Mouse (Mus musculus) ES-CJ7 (cell line): ENCODE data around the gene App.

Experiments used
- DNase-seq: peaks from one replicate; pipeline ENCODE4 v3.0.0; 2011; ENCODE audit warnings: low read depth, low spot score

Gene App

DNA sequence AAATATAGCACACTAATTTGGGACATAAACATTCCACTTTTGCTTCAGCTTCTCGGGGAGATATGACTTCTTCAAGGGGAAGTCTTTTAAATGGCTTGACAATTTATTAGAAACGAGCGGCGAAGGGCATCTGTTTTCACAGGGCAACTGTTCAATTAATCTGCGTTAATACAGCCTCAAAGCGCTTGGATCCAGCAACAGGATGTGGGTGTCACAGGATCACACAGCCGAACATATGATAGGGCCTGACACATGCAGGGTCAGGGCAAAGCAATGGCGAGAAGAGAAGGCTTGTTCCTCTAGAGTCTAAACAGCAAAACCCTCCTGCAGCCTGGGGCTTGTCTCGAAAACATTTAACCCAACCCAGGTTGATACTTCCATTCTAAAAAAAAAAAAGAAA is 22.7 kb downstream of the App start:
- DNase-seq: no peak

- no peak for DNase-seq
These were observed 24.1 kb downstream of the App start for GRCm38 (mm10) chr16:85149509-85149871.

DNA sequence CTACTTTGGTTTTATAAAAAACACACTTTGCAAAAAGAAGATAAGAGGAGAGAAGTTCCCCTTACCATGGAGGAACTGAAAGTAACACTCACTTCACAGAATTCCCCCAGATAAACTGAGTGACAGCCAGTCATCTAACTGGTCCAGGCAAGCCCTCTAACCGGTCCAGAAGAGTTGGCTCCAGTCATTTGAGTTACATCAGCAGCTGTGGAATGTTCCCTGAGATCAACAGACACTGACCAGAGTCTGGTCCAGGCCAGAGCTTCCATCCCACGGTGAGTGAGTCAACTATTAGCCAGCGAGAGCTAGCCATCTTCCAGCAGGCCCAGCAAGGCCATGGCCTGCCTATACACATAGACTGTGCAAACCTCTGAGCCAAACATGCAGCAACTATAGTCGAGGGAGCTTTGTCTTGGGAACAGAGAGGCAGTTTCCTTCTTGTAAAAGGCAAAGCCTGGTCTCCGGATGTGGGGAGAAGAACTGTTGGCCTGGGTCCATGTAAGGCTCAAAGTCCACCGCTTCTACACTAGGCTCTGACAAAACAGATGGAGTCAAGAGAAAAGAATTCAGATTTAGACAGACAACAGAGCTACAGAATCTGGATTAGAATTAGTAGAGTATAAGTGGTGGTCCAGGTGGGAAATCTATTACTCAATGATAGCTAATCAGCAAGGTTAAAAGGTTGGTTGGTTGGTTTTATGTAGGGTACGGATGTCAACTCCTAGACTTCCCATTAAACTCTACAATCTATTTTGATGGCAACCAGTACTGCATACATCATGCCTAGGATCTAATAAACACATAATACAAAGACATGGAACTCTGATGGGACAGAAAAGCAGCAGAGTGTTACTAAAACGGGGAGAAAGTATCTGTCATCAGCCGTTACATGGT is 24.7 kb downstream of the App start:
- no peak for DNase-seq

- DNase-seq: no peak
These were observed 26.1 kb downstream of the App start for GRCm38 (mm10) chr16:85147440-85147839.

DNA sequence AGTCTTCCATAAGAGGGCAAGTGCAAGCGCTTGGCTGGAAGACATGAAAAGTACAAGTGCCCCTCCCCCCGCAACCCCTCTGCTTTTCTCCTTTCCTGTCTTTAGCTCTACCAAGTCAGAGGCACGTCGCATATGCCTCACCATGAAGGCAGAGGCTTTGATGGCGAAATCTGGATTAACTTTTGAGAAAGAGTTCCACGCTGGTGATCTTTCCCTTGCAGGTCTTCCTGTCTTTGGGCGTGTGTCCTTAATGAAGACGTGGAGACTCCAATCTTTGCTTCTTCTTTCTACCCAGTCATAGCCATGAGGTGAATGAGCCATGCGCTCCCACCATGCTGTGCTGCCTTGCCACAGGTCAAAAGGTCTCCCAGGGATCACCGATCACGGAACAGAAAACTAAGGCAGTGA is 27.8 kb downstream of the App start:
- DNase-seq: no peak

DNA sequence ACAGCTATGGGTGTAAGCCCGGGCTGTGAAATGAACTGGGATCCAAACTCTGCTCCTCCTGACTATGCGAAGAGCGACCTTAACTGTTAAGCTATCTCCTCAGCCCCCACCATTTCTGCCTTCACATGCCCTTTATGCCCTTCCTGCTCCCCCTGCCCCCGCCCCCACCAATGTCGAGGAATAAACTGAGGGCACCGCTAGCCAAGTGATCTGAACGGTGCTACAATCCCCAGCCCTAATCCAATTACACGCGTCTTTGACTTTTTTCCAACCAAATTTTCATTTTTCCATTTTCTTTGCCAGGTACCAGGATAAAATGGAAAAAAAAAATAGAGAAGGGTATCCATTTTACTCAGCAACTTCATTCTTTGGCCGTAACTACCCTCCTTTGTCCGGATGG is 28.2 kb downstream of the App start:
- DNase-seq: no peak

DNA sequence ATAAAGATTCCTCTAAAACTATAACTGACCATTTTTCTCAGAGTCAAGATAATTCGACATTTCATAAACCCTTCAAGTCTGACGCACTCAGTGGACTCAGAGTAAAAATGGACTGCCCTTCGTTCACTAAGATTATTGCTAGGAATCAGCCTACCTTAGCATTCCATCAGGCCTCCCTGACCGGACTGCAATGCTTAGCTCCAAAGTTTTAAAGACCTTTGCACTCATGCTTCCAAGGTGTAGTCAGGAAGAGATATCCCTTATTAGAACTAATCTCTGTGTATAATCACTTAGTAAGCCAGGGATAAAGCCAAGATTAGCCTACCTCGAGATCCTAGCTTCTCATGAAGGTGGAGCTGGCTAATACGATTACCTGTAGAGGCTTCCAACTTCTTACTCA is 29.2 kb downstream of the App start:
- no peak for DNase-seq

DNA sequence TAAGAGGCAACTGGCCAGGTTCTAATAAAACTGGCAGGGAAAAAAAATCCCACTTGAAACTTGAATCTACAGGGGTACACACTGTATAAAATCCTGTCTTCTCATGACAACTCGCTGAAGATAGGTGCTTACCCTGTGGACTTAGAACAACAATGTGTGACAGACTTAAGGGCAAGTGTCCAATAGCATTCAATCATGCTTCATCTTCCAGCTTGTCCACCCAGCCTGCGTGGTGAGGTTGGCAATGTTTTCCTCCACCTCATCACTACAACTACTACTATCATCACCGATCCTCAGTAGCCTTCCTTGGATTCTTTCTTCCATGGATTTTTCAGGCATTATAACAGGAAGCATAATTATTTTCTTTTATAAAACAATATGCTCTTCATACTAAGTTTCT is 29.7 kb downstream of the App start:
- DNase-seq: no peak

GRCm38 (mm10) chr16:85143188-85143587 is 30.4 kb downstream of the App start:
- no peak for DNase-seq

DNA sequence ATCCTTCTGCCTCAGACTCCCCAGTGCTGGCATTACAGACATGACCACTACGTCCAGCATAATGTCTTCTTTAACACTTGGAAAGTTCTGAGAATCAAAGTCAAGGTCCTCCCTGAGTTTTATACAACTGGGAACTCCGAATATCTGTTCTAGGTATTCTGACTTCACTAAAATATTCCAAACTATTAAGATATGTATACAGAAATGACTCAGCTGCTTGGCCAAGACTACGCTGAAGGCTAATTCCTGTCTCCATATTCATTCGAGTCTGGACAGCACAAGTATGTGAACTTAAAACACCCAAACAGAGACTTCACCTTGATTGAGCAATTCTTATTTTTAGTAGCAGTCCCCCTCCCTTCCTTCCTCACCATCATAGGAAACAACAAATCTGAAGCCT is 32.2 kb downstream of the App start:
- no peak for DNase-seq

GRCm38 (mm10) chr16:85139178-85139604 is 34.4 kb downstream of the App start:
- no peak for DNase-seq

DNA sequence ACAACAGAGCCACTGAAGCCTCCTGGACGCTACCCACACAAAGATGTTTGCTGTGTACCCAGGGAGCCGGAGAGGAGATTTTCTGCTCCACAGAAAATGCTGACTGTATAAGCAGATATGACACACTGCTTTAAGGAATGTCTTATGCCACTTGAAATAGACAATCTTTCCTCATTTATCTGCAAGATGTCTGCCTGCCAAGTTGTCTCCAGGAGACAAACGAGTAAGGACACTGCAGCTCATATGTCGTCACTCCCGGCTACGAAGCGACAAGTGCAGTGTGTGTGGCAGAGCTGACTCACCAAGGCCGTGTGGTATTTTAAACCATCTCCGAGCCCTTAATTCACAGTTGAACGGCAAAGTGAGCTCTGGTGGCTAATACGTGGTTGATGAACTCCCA is 36.2 kb downstream of the App start:
- no peak for DNase-seq

DNA sequence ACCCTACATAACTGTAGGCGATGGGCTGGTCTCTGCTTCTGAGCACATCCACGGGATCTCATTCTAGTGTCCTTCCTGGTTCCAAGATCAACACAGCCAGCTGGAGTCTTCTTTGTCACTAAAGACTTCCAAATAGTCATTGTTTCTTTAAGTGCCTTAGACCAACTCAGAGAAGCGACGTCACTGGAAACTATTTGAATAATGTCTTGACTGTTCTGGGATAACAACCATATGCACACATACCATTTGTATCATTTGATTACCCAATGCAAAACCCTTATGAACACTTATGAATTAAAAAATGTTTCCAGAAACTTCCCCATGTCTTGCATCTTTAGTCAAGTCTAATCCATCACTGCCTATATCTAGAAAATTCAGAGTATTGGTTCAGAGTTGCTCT is 37.5 kb downstream of the App start:
- no peak for DNase-seq

DNA sequence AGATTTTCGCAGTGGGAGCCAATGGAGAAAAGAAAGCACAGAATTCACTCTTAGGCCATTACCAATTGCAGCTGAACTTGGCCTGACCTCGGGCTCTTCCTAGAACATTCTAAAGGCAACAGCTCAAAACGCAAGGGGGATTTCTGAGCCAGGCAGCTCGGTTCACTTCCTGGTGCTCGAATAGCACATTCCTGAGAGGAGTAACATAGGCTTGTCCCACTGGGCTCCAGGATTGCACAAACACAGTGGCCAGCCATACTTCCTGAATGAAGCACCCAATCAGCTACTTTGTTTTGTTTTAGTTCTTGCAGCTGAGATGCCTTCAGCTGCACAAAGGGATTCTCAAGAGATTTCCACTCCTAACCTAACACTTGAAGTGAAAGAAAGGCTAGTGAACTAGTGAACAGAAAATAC is 40.1 kb downstream of the App start:
- DNase-seq: no peak

DNA sequence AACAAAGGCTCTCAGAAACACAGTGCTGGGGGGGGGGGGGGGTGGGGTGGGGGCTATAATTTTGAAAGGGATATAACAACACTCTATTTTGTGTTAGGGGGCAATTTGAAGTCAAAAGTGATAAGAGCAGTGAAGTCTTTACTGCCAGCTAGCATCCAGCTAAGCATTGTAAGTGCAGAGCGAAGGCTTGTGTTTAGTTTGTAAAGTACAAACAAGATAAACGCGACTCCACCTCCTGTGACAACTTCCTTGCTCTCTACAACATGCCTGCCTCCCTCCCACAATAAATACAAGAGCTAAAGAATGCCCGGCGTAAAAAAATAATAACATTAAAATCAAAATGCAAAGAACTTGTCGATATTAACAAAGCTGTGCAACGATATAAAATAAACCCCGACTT is 40.5 kb downstream of the App start:
- DNase-seq: no peak

DNA sequence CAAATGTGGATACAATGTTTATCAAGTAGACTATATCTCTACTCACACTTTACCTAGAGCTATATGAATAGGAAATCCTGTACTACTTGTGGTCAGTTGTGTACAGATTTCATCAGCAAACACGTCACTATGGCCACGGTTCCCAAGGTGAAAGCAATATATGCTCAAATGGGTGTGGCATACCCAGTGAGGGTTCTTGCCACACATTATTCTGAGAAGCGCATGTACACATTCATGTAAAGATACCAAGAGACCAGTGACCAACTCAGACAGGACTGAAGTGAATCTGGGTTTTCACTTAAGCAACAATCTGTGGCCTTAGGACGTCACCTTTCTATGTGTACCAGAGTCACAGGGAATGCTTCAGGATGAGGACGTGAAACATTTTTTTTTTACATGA is 41.4 kb downstream of the App start:
- no peak for DNase-seq

- no peak for DNase-seq
These were observed 42.6 kb downstream of the App start for GRCm38 (mm10) chr16:85130861-85131556.

GRCm38 (mm10) chr16:85128693-85129657 is 44.6 kb downstream of the App start:
- no peak for DNase-seq

- DNase-seq: no peak
These were observed 45.3 kb downstream of the App start for GRCm38 (mm10) chr16:85128347-85128664.

- no peak for DNase-seq
These were observed 45.8 kb downstream of the App start for GRCm38 (mm10) chr16:85127661-85128346.

DNA sequence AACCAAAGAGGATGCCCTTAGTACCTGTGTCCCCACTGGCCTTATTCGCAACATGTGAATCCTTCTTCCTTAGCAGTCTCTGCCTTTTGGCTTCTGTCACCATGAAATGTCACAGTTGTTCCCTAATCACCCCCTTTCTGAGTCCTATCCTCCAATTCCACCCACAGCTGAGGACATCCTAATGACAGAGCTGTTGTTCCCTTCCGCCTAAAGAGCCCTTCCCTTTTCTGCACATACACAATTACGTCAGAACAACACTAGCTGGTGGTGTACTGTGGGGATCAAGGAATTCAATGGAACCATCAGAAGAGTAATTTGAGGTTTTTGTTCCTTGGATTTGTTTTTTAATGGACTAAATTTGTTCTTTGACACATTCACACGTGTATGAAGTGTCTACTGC is 48.9 kb downstream of the App start:
- DNase-seq: no peak

DNA sequence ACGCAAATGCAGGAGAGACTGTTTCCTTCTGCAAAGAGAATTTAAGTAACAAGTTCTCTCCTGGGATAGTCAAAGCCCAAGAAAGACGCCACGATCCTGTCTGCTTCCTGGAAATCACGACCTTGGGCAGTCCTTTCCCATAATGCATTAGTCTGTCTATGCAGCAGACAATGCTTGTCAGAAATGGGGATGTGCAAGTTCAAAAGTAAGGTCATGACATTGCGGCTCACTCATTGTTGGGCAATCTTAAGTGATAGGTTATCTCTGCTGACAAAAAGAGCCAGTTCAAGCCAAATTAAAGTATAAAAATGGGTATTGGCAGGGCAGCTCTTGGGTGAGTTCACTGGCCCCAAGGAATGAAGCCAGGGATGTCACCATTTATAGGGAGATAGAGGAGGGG is 51.6 kb downstream of the App start:
- DNase-seq: no peak
